Mouse (Mus musculus): ENCODE measurements around the gene Nudt2.

DNA sequence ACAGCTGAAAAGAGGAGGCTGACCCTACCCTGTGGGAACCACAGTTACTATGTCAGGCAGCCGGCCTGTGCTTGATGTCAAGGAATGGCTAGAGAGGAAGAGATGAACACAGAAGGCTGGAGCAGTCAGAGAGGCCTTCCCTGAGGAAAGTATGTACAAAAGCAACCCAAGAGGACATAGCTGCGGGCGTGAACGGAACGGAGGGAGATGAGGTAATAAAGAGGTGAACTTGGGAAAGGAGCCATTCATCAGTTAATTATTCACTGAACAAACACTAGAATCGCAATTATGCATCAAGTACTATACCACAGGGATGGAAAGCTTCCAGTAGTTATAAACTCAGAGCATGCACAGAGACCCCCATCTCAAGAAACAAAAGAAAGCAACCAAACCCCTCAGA, 57.2 kb downstream of the Nudt2 start:
- TF ChIP-seq GATA1 (IDR thresholded peaks at IDR 0.05; ENCODE audit: low read length) (no peak), TAL1 (IDR thresholded peaks at IDR 0.05; ENCODE audit: low read length) (no peak)

All from erythroblast, embryonic 14.5 days (primary cell).